Mouse (Mus musculus) midbrain, embryonic 13.5 days (tissue): ENCODE results near the gene Sdccag8. TPM values are rescaled to one million over a fixed set of nuclear protein-coding genes. Genes with fewer than 3 reads are reported as not detected.

Experiments used
- ATAC-seq: fragments of 200-750 bp; cut with Nextera tagmentation; 2 replicates; pipeline ENCODE4 v1.8.0; 2017; ENCODE audit warnings: mild to moderate bottlenecking, moderate TSS enrichment, moderate library complexity
- H3K27ac ChIP-seq: fragments of 300-500 bp; sonication (generic); 2 replicates; pipeline ENCODE4 v1.5.1; 2015; ENCODE audit warnings: inconsistent platforms, mild to moderate bottlenecking, moderate library complexity
- H3K27me3 ChIP-seq: fragments of 300-500 bp; sonication (generic); 2 replicates; pipeline ENCODE4 v1.6.1; 2015; ENCODE audit warnings: mild to moderate bottlenecking, inconsistent platforms
- H3K36me3 ChIP-seq: fragments of 300-500 bp; sonication (generic); 2 replicates; pipeline ENCODE4 v1.6.1; 2015; ENCODE audit warnings: mild to moderate bottlenecking, inconsistent platforms
- H3K4me1 ChIP-seq: fragments of 300-500 bp; sonication (generic); replicated peaks from 2 replicates; pipeline ENCODE4 v1.6.1; 2015; ENCODE audit warnings: inconsistent platforms
- H3K4me2 ChIP-seq: fragments of 300-500 bp; sonication (generic); replicated peaks from 2 replicates; pipeline ENCODE4 v1.6.1; 2015; ENCODE audit warnings: moderate library complexity, mild to moderate bottlenecking, inconsistent platforms
- H3K4me3 ChIP-seq: fragments of 300-500 bp; sonication (generic); replicated peaks from 2 replicates; pipeline ENCODE4 v1.5.1; 2015; ENCODE audit warnings: mild to moderate bottlenecking, inconsistent platforms
- H3K9ac ChIP-seq: fragments of 300-500 bp; sonication (generic); replicated peaks from 2 replicates; pipeline ENCODE4 v1.6.1; 2015; ENCODE audit warnings: mild to moderate bottlenecking, inconsistent platforms
- H3K9me3 ChIP-seq: fragments of 300-500 bp; sonication (generic); 2 replicates; pipeline ENCODE4 v1.6.1; 2016; ENCODE audit warnings: mild to moderate bottlenecking, inconsistent platforms
- WGBS: fragments of 180-500 bp; shearing (Covaris S2); methylation state at CpG from one replicate; pipeline ENCODE4 v1.1.7; 2015; 5-methylcytosine and 5-hydroxymethylcytosine counted together
- polyA plus RNA-seq: library from polyadenylated mRNA; unstranded; fragments of >200 nt; fragmentation: Nextera tagmentation; extraction: Ambion mirVana; gene quantifications from 2 replicates; pipeline ENCODE4 v1.2.1, GENCODE M21; 2015

Gene Sdccag8
- polyA plus RNA-seq, 1 experiment from 2014 or later, result 24.2 TPM

- no peaks in the 10 kb centered on the region for H3K27me3 ChIP-seq
- no peaks in the 10 kb centered on the region for H3K9me3 ChIP-seq
- no peak overlapping the region for H3K4me3 ChIP-seq
- no peak overlapping the region for H3K27ac ChIP-seq
- H3K9ac ChIP-seq, result no peak overlapping the region
- H3K4me2 ChIP-seq, result no peak overlapping the region
- peaks cover 19% of the 10 kb centered on the region for H3K4me1 ChIP-seq
- WGBS, result 90% methylated on average over 4 of the region's 4 CpGs
- no peak for ATAC-seq
- H3K36me3 ChIP-seq, result no peaks in the 10 kb centered on the region
These were observed 2.3 kb downstream of the Sdccag8 start for GRCm38 (mm10) chr1:176816728-176817127.

- no peaks in the 10 kb centered on the region for H3K36me3 ChIP-seq
- H3K4me1 ChIP-seq, result peaks cover 17% of the 10 kb centered on the region
- H3K27me3 ChIP-seq, result no peaks in the 10 kb centered on the region
- WGBS, result 90% methylated on average over 2 of the region's 2 CpGs
- H3K27ac ChIP-seq, result no peak overlapping the region
- no peak overlapping the region for H3K4me3 ChIP-seq
- no peak overlapping the region for H3K4me2 ChIP-seq
- ATAC-seq, result no peak
- no peaks in the 10 kb centered on the region for H3K9me3 ChIP-seq
- H3K9ac ChIP-seq, result no peak overlapping the region
These were observed 3.7 kb downstream of the Sdccag8 start for GRCm38 (mm10) chr1:176818147-176818546.

DNA sequence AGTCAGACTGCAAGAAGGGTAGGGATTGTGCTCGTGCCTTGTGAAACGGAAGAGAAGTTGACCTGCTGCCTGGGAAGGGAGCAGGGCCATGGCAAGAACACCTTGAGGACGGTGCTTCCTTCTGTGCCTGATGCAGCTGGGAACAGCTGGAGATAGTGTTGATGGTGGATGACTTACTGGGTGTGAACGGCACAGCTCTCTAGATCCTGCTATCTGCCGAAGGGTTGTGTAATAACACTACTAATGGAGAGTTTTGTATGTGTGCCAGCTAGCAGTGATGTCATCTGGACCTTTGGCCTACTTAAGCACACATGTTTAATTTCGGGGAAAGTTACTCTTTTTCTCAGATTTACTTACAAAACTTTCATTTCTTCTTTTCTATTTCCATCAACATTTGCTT, 4.3 kb downstream of the Sdccag8 start:
- Histone ChIP-seq H3K27ac (no peak overlapping the region), H3K36me3 (no peaks in the 10 kb centered on the region), H3K9ac (no peak overlapping the region), H3K27me3 (no peaks in the 10 kb centered on the region), H3K4me3 (no peak overlapping the region), H3K4me1 (peaks cover 17% of the 10 kb centered on the region), H3K9me3 (no peaks in the 10 kb centered on the region), H3K4me2 (no peak overlapping the region)
- WGBS, result 81% methylated on average over 6 of the region's 6 CpGs
- ATAC-seq, result no peak

- WGBS, result 28% methylated on average over 1 of the region's 1 CpGs
- Histone ChIP-seq H3K4me1 (peaks cover 5% of the 10 kb centered on the region; the same call in 1 of the 2 replicates), H3K9ac (no peak overlapping the region), H3K4me2 (no peak overlapping the region), H3K27ac (0 out of 2 replicates have a peak overlapping the region, but pooled peaks have one; percentile 15), H3K9me3 (no peaks in the 10 kb centered on the region), H3K4me3 (no peak overlapping the region), H3K36me3 (0 out of 2 replicates have a peak, but pooled peaks cover 3% of the 10 kb centered on the region), H3K27me3 (no peaks in the 10 kb centered on the region)
- no peak for ATAC-seq
These were observed 7.5 kb downstream of the Sdccag8 start for GRCm38 (mm10) chr1:176821929-176822328.

DNA sequence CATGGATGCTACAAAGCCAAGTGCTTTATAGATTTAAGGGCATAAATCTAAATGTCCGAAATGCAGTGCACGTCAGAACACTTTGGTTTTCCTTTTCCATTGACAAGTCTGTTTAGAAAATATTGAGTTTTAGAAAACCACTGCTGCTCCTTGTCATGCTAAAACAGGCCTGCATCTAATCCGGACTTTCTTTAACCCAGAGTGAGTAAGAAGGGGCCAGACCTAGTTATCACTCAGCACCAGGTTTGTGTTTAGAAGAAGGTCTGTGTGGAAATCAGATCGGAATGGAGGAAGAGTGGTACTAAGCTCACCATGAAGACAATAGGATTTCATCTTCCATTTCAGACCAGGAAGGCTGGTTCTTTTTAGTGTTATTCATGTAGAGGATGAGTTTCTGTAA, 8.5 kb downstream of the Sdccag8 start:
- no peak for ATAC-seq
- 87% methylated on average over 4 of the region's 4 CpGs for WGBS
- Histone ChIP-seq H3K4me3 (no peak overlapping the region), H3K4me1 (peaks cover 4% of the 10 kb centered on the region; the same call in 1 of the 2 replicates), H3K4me2 (no peak overlapping the region), H3K27me3 (no peaks in the 10 kb centered on the region), H3K9ac (no peak overlapping the region), H3K27ac (no peak overlapping the region), H3K9me3 (no peaks in the 10 kb centered on the region), H3K36me3 (0 out of 2 replicates have a peak, but pooled peaks cover 3% of the 10 kb centered on the region)

GRCm38 (mm10) chr1:176823889-176824288, 9.4 kb downstream of the Sdccag8 start:
- no peak overlapping the region for H3K4me2 ChIP-seq
- no peak for ATAC-seq
- H3K27me3 ChIP-seq, result no peaks in the 10 kb centered on the region
- 88% methylated on average over 8 of the region's 8 CpGs for WGBS
- H3K9ac ChIP-seq, result no peak overlapping the region
- peaks cover 4% of the 10 kb centered on the region; the same call in 1 of the 2 replicates for H3K4me1 ChIP-seq
- 0 out of 2 replicates have a peak, but pooled peaks cover 3% of the 10 kb centered on the region for H3K36me3 ChIP-seq
- no peak overlapping the region for H3K4me3 ChIP-seq
- no peak overlapping the region for H3K27ac ChIP-seq
- H3K9me3 ChIP-seq, result no peaks in the 10 kb centered on the region

GRCm38 (mm10) chr1:176824611-176825010, 10.2 kb downstream of the Sdccag8 start:
- H3K27me3 ChIP-seq, result no peaks in the 10 kb centered on the region
- WGBS, result 78% methylated on average over 6 of the region's 6 CpGs
- no peak for ATAC-seq
- H3K4me2 ChIP-seq, result no peak overlapping the region
- 0 out of 2 replicates have a peak, but pooled peaks cover 3% of the 10 kb centered on the region for H3K36me3 ChIP-seq
- H3K4me3 ChIP-seq, result no peak overlapping the region
- H3K9me3 ChIP-seq, result no peaks in the 10 kb centered on the region
- no peak overlapping the region for H3K27ac ChIP-seq
- no peak overlapping the region for H3K9ac ChIP-seq
- H3K4me1 ChIP-seq, result peaks cover 4% of the 10 kb centered on the region; the same call in 1 of the 2 replicates

DNA sequence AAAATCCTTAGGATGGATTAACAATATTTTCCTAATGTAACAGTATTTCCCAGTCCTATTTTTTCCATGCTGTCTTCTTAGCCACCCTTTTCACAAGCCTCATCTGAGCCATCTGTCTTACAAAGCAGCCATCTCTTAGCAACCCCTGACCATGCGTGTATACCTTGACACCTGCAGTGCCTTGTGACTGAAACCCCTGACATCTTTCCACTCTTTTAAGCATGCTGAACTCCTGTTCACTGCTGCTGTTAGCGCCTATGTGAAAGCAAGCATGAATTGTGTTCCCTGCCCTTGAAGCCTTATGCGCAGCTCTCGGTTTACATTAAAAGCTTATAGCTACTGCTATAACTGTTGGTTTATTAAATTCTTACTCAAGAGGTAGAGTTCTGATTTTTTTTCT, 10.6 kb downstream of the Sdccag8 start:
- peaks cover 4% of the 10 kb centered on the region; the same call in 1 of the 2 replicates for H3K4me1 ChIP-seq
- no peak for ATAC-seq
- H3K9me3 ChIP-seq, result no peaks in the 10 kb centered on the region
- H3K27ac ChIP-seq, result no peak overlapping the region
- H3K4me3 ChIP-seq, result no peak overlapping the region
- no peak overlapping the region for H3K4me2 ChIP-seq
- 79% methylated on average over 4 of the region's 4 CpGs for WGBS
- H3K27me3 ChIP-seq, result no peaks in the 10 kb centered on the region
- no peak overlapping the region for H3K9ac ChIP-seq
- H3K36me3 ChIP-seq, result 0 out of 2 replicates have a peak, but pooled peaks cover 3% of the 10 kb centered on the region

DNA sequence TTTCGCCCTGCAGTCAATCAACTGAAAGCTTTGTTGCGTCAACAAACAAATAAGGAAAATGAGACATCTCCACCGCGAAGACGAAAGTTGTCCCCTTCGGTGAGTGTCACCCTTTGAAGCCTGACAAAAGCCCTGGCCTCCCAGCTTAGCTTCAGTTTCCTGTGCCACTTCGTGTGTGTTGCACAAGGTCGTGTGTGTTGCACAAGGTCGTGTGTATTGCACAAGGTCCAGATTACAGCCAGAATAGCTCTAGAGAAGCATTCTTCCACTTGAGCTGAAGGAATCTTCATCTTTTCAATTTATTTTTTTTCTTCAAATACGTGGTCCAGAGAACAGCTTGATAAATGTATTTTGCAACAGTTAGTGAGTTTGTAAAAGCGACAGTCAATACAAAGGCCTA, 11.7 kb downstream of the Sdccag8 start:
- H3K4me1 ChIP-seq, result peaks cover 4% of the 10 kb centered on the region; the same call in 1 of the 2 replicates
- H3K27me3 ChIP-seq, result no peaks in the 10 kb centered on the region
- 0 out of 2 replicates have a peak, but pooled peaks cover 3% of the 10 kb centered on the region for H3K36me3 ChIP-seq
- no peak overlapping the region for H3K4me3 ChIP-seq
- no peak overlapping the region for H3K27ac ChIP-seq
- no peak for ATAC-seq
- 86% methylated on average over 11 of the region's 11 CpGs for WGBS
- no peak overlapping the region for H3K4me2 ChIP-seq
- no peaks in the 10 kb centered on the region for H3K9me3 ChIP-seq
- no peak overlapping the region for H3K9ac ChIP-seq

DNA sequence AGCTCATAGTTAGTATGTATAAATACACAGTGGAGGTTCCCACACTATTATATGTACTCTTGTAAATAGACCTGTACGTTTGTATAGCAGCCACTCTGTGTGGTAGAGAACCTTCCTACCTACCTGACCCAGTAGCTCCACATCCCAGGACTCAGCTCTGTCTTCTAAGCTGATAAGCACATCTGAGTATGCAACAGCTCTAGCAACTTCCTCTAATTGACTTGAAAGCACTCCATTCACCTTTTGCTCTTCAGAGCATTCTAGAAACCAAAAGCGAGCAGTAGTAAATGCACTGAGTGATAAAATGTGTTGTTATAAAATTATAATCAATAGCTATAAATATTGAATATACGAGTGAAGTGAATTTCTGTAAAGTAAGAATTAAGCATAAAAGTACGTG, 12.5 kb downstream of the Sdccag8 start:
- H3K4me3 ChIP-seq, result no peak overlapping the region
- 92% methylated on average over 4 of the region's 4 CpGs for WGBS
- H3K9me3 ChIP-seq, result no peaks in the 10 kb centered on the region
- H3K9ac ChIP-seq, result no peak overlapping the region
- no peaks in the 10 kb centered on the region for H3K27me3 ChIP-seq
- H3K27ac ChIP-seq, result no peak overlapping the region
- H3K4me2 ChIP-seq, result no peak overlapping the region
- peaks cover 1% of the 10 kb centered on the region; the same call in 1 of the 2 replicates for H3K4me1 ChIP-seq
- ATAC-seq, result no peak
- H3K36me3 ChIP-seq, result peaks cover 10% of the 10 kb centered on the region; the same call in 1 of the 2 replicates

GRCm38 (mm10) chr1:176827365-176827764, 12.9 kb downstream of the Sdccag8 start:
- peaks cover 11% of the 10 kb centered on the region; the same call in 1 of the 2 replicates for H3K36me3 ChIP-seq
- WGBS, result 81% methylated on average over 4 of the region's 4 CpGs
- H3K4me1 ChIP-seq, result no peaks in the 10 kb centered on the region
- no peaks in the 10 kb centered on the region for H3K27me3 ChIP-seq
- H3K4me2 ChIP-seq, result no peak overlapping the region
- no peak overlapping the region for H3K4me3 ChIP-seq
- H3K27ac ChIP-seq, result no peak overlapping the region
- H3K9ac ChIP-seq, result no peak overlapping the region
- ATAC-seq, result no peak
- no peaks in the 10 kb centered on the region for H3K9me3 ChIP-seq

DNA sequence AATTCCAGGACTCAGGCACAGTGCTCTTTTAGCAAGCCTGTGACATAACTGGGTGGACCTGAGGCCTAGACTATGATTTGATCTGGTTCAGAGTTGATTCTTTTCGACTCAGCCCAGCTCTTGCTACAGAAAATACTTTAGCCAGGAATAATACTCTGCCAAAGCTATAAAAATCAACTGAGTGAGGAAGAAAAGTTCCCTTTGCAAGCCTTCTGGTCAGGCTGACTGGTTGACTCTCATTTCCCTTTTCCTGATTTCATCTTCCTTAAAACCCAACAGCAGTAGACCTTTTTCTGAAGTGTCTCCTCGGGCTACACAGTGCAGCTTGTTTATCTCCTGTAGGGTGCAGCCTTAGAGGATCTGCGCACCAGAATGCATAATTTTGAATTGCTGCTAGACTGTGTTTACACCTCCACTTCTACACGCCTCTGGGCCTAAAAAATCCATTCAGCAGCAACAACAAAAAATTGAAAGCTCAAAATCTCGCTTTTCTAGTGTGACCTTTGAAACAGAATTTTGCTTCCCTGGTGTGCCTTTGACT, 13.6 kb downstream of the Sdccag8 start:
- no peak overlapping the region for H3K4me3 ChIP-seq

DNA sequence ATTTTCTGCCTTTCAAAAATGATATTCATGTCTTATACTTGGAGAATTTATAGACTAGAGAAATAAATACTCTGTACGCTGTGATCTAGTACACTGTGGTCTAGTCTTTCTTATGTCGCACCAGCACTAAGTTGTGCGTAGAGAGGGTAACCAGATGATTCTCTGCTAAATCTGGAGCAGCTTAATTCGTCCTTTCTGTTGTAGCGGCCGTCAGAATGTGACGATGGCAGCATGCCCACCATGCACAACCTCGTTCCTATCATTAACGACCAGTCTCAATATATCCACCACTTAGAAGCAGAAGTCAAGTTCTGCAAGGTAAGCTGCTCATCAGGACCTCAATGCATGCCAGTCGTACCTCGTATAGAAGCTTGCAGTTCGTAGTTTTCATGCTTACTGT, 14.2 kb downstream of the Sdccag8 start:
- WGBS, result 93% methylated on average over 12 of the region's 12 CpGs

More for the DNA sequence above, 13.6 kb downstream of the Sdccag8 start:
- no peak for ATAC-seq
- Histone ChIP-seq H3K4me1 (no peaks in the 10 kb centered on the region), H3K27me3 (no peaks in the 10 kb centered on the region), H3K9ac (no peak overlapping the region), H3K27ac (no peak overlapping the region), H3K4me2 (no peak overlapping the region), H3K36me3 (peaks cover 11% of the 10 kb centered on the region; the same call in 1 of the 2 replicates), H3K9me3 (no peaks in the 10 kb centered on the region)
- WGBS, result 74% methylated on average over 5 of the region's 5 CpGs

More for the DNA sequence above, 14.2 kb downstream of the Sdccag8 start:
- H3K27ac ChIP-seq, result no peak overlapping the region
- ATAC-seq, result no peak
- no peak overlapping the region for H3K4me3 ChIP-seq
- H3K9ac ChIP-seq, result no peak overlapping the region
- H3K9me3 ChIP-seq, result no peaks in the 10 kb centered on the region
- no peaks in the 10 kb centered on the region for H3K27me3 ChIP-seq
- peaks cover 11% of the 10 kb centered on the region; the same call in 1 of the 2 replicates for H3K36me3 ChIP-seq
- H3K4me2 ChIP-seq, result no peak overlapping the region
- no peaks in the 10 kb centered on the region for H3K4me1 ChIP-seq
